Mouse (Mus musculus) embryonic facial prominence, embryonic 12.5 days (tissue): ENCODE results near the gene Cxxc4. TPM values are rescaled to one million over a fixed set of nuclear protein-coding genes. Genes with fewer than 3 reads are reported as not detected.

Source experiments
- ATAC-seq: fragments of 200-750 bp; cut with Nextera tagmentation; 2 replicates; pipeline ENCODE4 v1.8.0; 2017; ENCODE audit not compliant: insufficient number of reproducible peaks, insufficient read depth, low FRiP score, low TSS enrichment
- H3K27ac ChIP-seq: fragments of 300-500 bp; sonication (generic); 2 replicates; pipeline ENCODE4 v1.5.1; 2016; ENCODE audit warnings: mild to moderate bottlenecking
- H3K27me3 ChIP-seq: fragments of 300-500 bp; sonication (generic); 2 replicates; pipeline ENCODE4 v1.6.1; 2016; ENCODE audit warnings: mild to moderate bottlenecking, moderate library complexity
- H3K36me3 ChIP-seq: fragments of 300-500 bp; sonication (generic); 2 replicates; pipeline ENCODE4 v1.6.1; 2016; ENCODE audit warnings: mild to moderate bottlenecking
- H3K4me1 ChIP-seq: fragments of 300-500 bp; sonication (generic); 2 replicates; pipeline ENCODE4 v1.6.1; 2016
- H3K4me2 ChIP-seq: fragments of 300-500 bp; sonication (generic); replicated peaks from 2 replicates; pipeline ENCODE4 v1.6.1; 2016; ENCODE audit warnings: mild to moderate bottlenecking, moderate library complexity
- H3K4me3 ChIP-seq: fragments of 300-500 bp; sonication (generic); 2 replicates; pipeline ENCODE4 v1.5.1; 2016; ENCODE audit warnings: mild to moderate bottlenecking
- H3K9ac ChIP-seq: fragments of 300-500 bp; sonication (generic); 2 replicates; pipeline ENCODE4 v1.6.1; 2016; ENCODE audit warnings: mild to moderate bottlenecking, moderate library complexity
- H3K9me3 ChIP-seq: fragments of 300-500 bp; sonication (generic); 2 replicates; pipeline ENCODE4 v1.6.1; 2016; ENCODE audit warnings: mild to moderate bottlenecking, moderate library complexity
- WGBS: fragments of 180-500 bp; shearing (Covaris S2); methylation state at CpG from one replicate; pipeline ENCODE4 v1.1.7; 2016; 5-methylcytosine and 5-hydroxymethylcytosine counted together
- polyA plus RNA-seq: library from polyadenylated mRNA; unstranded; fragments of >200 nt; fragmentation: Nextera tagmentation; extraction: Ambion mirVana; gene quantifications from 2 replicates; pipeline ENCODE4 v1.2.1, GENCODE M21; 2016

Gene Cxxc4
- polyA plus RNA-seq, 1 experiment from 2014 or later = 6.8 TPM

DNA sequence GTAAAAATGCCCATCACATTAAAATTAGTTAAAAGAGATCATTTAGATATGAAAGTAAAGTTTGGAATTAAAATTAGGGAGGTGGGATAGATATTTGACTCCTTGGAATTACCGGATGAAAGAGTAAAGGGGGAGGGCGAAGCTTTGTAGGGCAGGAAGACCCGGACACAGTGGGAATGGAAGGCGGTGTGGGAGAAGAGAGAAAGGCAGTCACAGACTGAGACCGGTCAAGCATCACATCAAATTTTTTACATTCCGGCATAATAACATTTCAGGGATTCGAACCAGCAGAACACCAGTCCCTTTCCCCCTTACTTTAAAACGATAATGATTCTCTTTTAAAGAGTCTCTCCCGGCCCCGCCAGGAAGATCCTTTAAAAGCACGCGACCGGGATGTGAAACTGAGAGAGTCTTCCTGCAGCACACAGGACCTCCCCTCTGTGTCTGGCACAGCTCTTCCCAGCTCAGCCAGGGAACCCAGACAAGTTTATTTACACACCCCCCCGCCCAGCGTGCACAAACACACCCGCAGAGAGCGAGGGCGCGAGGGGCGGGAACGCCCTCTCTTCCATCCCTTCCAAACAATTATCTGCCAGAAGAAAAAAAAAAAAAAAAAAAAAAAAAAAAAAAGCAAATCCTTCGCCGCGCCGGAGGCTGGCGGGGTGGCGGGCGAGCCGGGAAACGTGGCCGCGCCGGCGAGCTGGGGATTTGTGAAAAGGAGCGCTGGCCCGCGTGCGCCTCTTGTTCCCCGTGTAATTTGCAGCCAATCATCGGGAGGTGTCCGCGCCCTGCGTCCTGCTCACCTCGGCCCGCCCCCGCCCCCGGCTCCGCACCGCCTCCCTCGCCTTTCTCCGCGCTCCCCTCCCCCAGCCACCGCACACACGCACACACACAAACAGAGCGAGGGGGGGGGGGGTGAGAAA, 532 bp upstream of the Cxxc4 start:
- Histone ChIP-seq H3K4me2 (peak overlapping the region; percentile 83), H3K4me3 (peak overlapping the region; percentile 48), H3K36me3 (no peaks in the 10 kb centered on the region), H3K9ac (peak overlapping the region; percentile 53), H3K9me3 (no peaks in the 10 kb centered on the region), H3K27ac (peak overlapping the region; percentile 87), H3K27me3 (no peaks in the 10 kb centered on the region), H3K4me1 (peaks cover 11% of the 10 kb centered on the region)
- under 1% methylated on average over 43 of the region's 55 CpGs for WGBS
- ATAC-seq = peak; percentile 59

DNA sequence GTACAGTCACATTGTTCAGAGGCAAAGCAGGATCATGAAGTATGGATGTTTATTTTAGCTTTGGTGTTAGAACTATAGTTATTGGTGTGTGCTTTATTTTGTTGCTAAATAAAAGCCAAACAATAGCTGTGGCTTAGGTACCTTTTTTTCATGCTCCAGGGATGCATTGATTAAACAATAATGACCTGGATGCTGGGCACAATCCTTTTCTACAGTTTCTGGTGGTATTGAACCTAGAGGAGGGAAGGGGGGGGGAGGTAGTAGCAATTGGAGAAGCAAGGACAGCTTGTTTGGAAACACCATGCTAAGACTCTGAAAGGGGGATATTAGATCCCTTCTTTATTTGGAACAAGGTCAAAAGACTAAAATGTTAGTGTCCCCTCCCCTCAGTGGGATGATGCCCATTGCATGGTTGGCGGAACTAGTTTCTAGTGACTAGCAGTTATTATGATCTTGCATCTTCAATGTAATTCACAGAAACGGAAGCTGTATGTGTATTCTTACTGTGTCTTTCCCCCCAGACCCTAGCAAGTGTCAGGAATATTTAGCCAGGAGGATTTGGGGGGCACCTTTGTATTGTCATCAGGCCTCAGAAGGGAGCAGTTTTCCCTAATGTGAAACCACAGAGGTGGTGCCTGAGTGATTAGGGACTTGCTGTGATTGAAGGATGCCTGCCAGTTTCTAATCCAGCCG, 975 bp downstream of the Cxxc4 start:
- WGBS = 35% methylated on average over 3 of the region's 3 CpGs
- Histone ChIP-seq H3K36me3 (no peaks in the 10 kb centered on the region), H3K27ac (0 out of 2 replicates have a peak overlapping the region, but pooled peaks have one; percentile 87), H3K27me3 (no peaks in the 10 kb centered on the region), H3K4me1 (peaks cover 11% of the 10 kb centered on the region), H3K9me3 (no peaks in the 10 kb centered on the region), H3K4me2 (peak overlapping the region; percentile 83), H3K4me3 (peak overlapping the region; percentile 48), H3K9ac (no peak overlapping the region)
- no peak for ATAC-seq

DNA sequence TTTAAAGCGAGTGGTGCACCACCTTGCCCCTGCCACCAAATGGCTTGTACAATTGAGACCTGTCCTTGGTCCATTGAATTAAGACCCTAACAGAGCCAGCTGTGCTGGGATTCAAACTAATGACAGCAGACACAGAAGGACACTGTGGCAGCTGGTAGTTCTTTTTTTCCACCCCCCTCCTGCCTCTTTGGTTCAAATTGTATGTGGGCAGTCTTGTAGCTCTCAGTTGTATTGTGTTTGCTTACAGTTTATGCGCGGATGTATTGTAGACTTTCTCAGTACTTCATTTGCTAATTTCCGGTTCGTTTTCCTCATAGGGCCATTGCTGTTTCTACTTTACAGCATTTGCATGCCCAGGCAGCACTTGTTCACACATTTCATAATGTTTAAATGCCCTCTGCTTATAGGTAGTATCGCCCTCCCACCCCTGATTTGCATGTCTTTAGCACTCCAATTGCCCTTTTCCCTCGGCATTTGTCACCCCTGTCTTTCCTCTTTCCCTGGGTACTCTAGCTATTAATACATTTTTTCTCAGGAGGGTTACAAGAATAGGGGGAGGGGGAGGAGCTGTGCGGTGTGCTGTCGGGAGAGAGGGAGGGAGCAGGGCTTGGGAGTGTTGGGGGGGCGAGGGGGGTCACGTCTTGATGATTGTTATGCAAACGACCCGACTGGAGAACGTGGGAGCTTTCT, 2.5 kb downstream of the Cxxc4 start:
- peak overlapping the region; percentile 84 for H3K9ac ChIP-seq
- H3K36me3 ChIP-seq = no peaks in the 10 kb centered on the region
- no peaks in the 10 kb centered on the region for H3K9me3 ChIP-seq
- H3K4me2 ChIP-seq = peak overlapping the region; percentile 83
- H3K27ac ChIP-seq = peak overlapping the region; percentile 98
- H3K4me3 ChIP-seq = peak overlapping the region; percentile 72
- no peak for ATAC-seq
- peaks cover 11% of the 10 kb centered on the region for H3K4me1 ChIP-seq
- H3K27me3 ChIP-seq = no peaks in the 10 kb centered on the region
- WGBS = 1% methylated on average over 14 of the region's 14 CpGs

DNA sequence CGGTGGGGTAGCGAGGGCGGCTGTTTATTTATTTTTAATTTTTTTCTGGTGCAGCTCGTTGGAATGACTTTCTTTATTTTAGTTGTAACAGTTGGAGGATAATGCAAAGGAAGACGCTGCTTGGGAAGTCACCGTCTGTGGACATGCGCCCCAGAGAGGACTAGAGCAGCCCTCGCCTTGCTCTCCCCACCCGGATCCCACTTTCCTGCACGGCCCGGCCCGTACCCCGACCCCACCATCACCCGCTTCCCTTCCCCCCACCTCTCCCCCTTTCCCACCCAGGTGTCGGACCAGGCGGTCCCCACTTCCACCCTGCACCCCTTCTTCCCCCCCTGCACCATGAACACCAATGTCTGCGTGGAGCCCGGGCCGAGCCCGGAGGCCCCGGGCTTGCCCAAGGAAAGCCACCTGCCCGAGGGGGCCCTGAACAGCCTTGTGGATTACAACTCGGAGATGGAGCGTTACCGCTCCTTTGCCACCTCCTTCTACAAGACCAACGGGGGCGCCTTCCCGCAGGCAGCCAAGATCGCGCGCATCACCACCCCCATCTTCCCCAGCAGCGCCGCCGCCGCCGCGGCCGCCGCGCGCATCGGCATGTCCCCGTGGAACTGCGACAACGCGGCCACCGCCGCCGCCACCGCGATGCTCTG, 3.2 kb downstream of the Cxxc4 start:
- Histone ChIP-seq H3K27ac (peak overlapping the region; percentile 98), H3K4me3 (peak overlapping the region; percentile 72), H3K9me3 (no peaks in the 10 kb centered on the region), H3K4me1 (peaks cover 11% of the 10 kb centered on the region), H3K27me3 (no peaks in the 10 kb centered on the region), H3K36me3 (no peaks in the 10 kb centered on the region), H3K9ac (peak overlapping the region; percentile 84), H3K4me2 (peak overlapping the region; percentile 83)
- peak; percentile 29; the same call in 1 of the 2 replicates for ATAC-seq
- WGBS = under 1% methylated on average over 51 of the region's 51 CpGs

DNA sequence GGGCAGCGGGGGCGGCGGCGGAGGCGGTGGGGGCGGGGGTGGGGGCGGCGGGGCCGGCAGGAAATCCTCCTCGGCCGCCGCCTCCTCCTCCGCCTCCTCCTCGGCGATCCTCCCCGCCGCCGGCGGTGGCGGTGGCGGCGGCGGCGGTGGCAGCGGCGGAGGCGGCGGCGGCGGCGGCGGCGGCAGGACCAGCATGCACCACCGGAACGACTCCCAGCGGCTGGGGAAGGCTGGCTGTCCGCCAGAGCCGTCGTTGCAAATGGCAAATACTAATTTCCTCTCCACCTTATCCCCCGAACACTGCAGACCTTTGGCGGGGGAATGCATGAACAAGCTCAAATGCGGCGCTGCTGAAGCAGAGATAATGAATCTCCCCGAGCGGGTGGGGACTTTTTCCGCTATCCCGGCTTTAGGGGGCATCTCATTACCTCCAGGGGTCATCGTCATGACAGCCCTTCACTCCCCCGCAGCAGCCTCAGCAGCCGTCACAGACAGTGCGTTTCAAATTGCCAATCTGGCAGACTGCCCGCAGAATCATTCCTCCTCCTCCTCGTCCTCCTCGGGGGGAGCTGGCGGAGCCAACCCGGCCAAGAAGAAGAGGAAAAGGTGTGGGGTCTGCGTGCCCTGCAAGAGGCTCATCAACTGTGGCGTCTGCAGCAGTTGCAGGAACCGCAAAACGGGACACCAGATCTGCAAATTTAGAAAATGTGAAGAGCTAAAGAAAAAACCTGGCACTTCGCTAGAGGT, 3.9 kb downstream of the Cxxc4 start:
- Histone ChIP-seq H3K4me3 (peak overlapping the region; percentile 72), H3K9ac (peak overlapping the region; percentile 84), H3K27me3 (no peaks in the 10 kb centered on the region), H3K36me3 (no peaks in the 10 kb centered on the region), H3K4me1 (peaks cover 8% of the 10 kb centered on the region), H3K4me2 (peak overlapping the region; percentile 83), H3K27ac (peak overlapping the region; percentile 98), H3K9me3 (no peaks in the 10 kb centered on the region)
- under 1% methylated on average over 38 of the region's 61 CpGs for WGBS
- ATAC-seq = peak; percentile 64

GRCm38 (mm10) chr3:134240718-134241025, 4.4 kb downstream of the Cxxc4 start:
- peak overlapping the region; percentile 98 for H3K27ac ChIP-seq
- peaks cover 8% of the 10 kb centered on the region for H3K4me1 ChIP-seq
- ATAC-seq = no peak
- peak overlapping the region; percentile 72 for H3K4me3 ChIP-seq
- H3K9me3 ChIP-seq = no peaks in the 10 kb centered on the region
- 4% methylated on average over 6 of the region's 6 CpGs for WGBS
- H3K9ac ChIP-seq = peak overlapping the region; percentile 84
- H3K36me3 ChIP-seq = no peaks in the 10 kb centered on the region
- peak overlapping the region; percentile 83 for H3K4me2 ChIP-seq
- H3K27me3 ChIP-seq = no peaks in the 10 kb centered on the region

DNA sequence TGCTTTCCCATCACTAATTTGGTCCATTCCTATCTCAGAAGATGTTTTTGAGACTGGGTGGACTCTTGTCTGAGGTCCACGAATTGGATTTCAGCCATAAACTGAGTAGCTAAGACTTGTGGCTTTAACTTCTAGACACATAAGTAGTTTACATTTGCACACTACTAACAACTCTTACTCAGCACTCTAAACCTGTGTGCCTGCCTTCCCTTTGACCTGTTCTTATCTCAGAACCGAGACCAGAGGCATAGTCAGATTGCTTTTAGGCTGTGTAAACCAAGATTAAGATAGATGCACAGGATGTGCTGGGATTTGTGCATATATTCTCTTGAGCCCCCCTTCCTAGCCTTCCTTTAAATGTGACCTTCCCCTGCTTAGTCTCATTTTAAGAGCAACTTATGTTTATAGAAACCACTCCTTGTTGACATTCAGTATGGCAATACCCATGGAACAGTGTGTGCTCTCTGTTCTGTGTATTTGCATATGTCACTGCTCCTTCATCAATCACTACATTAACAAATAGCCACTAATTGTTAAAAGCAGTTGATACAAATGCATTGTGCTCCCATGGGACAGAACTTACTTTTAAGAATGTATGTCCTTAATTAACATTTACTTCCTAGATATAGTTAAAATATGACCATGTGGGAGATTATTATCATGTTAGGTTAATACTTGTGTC, 7.0 kb downstream of the Cxxc4 start:
- Histone ChIP-seq H3K4me2 (no peak overlapping the region), H3K36me3 (no peaks in the 10 kb centered on the region), H3K27me3 (no peaks in the 10 kb centered on the region), H3K4me3 (no peak overlapping the region), H3K9ac (no peak overlapping the region), H3K27ac (no peak overlapping the region), H3K9me3 (no peaks in the 10 kb centered on the region), H3K4me1 (peaks cover 8% of the 10 kb centered on the region)
- WGBS = 58% methylated on average over 2 of the region's 2 CpGs
- ATAC-seq = no peak

DNA sequence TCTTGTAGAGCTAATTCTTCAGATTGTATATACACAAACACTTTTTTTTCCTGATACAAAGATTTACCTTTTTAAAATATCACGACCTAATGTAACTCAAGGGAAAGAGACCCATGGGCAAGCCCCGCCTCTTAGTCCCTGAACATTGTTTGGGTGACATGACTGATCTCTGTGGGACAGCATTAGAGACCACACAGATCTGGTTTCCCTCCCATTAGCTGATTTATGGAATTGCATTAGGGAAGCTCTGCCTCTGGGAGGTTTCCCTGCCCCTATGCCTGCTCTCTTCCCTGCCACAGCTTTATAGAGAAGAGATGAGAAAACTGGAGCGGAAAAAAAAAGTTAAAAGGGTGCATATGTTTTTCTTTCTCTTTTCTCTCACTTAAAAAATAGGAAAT, 7.6 kb downstream of the Cxxc4 start:
- no peaks in the 10 kb centered on the region for H3K36me3 ChIP-seq
- H3K4me2 ChIP-seq = no peak overlapping the region
- H3K27ac ChIP-seq = no peak overlapping the region
- H3K4me3 ChIP-seq = no peak overlapping the region
- no peaks in the 10 kb centered on the region for H3K27me3 ChIP-seq
- H3K9me3 ChIP-seq = no peaks in the 10 kb centered on the region
- peaks cover 3% of the 10 kb centered on the region for H3K4me1 ChIP-seq
- 54% methylated on average over 3 of the region's 3 CpGs for WGBS
- no peak for ATAC-seq
- H3K9ac ChIP-seq = no peak overlapping the region

- H3K9me3 ChIP-seq = no peaks in the 10 kb centered on the region
- no peaks in the 10 kb centered on the region for H3K4me1 ChIP-seq
- no peak overlapping the region for H3K9ac ChIP-seq
- 63% methylated on average over 2 of the region's 2 CpGs for WGBS
- H3K4me2 ChIP-seq = no peak overlapping the region
- H3K27ac ChIP-seq = no peak overlapping the region
- ATAC-seq = no peak
- H3K36me3 ChIP-seq = no peaks in the 10 kb centered on the region
- no peaks in the 10 kb centered on the region for H3K27me3 ChIP-seq
- H3K4me3 ChIP-seq = no peak overlapping the region
These were observed 17.9 kb downstream of the Cxxc4 start for GRCm38 (mm10) chr3:134254221-134254620.

DNA sequence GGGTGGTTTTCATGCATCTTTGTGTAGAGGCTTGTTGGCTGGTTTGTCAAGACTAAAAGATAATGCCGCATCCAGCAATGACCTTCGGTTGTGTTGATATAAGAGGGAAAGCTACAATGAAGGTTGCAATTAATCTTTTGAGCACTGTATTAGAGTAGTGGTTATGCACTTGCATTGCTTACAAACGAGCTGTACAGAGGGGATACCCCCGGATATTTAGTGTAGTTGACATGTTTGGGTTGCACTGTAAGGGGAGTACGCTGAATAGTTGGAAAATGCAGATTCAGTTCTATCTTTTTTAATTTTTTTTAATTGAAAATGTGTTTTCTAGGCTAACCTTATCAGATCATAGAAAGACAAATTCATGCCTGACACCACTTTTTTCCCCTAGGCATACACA, 22.4 kb downstream of the Cxxc4 start:
- H3K27ac ChIP-seq = no peak overlapping the region
- no peaks in the 10 kb centered on the region for H3K36me3 ChIP-seq
- no peaks in the 10 kb centered on the region for H3K9me3 ChIP-seq
- WGBS = 75% methylated on average over 5 of the region's 5 CpGs
- no peaks in the 10 kb centered on the region for H3K4me1 ChIP-seq
- no peak overlapping the region for H3K4me3 ChIP-seq
- H3K27me3 ChIP-seq = no peaks in the 10 kb centered on the region
- no peak for ATAC-seq
- H3K9ac ChIP-seq = no peak overlapping the region
- no peak overlapping the region for H3K4me2 ChIP-seq
